Mouse (Mus musculus): Measurements from ENCODE around the gene Ppp1r14d.

Gene Ppp1r14d

GRCm38 (mm10) chr2:119229775-119230704 is at the start of gene Ppp1r14d:
Gene Ppp1r14d, minus strand, starts transcription at chr2:119229906.
- DNase-seq, result no peak

- DNase-seq, result no peak
Observed at GRCm38 (mm10) chr2:119277810-119278209, 48.1 kb upstream of the Ppp1r14d start.

- DNase-seq, result no peak
Observed at GRCm38 (mm10) chr2:119276926-119277325, 47.2 kb upstream of the Ppp1r14d start.

- DNase-seq, result no peak
Observed at GRCm38 (mm10) chr2:119274126-119274525, 44.4 kb upstream of the Ppp1r14d start.

GRCm38 (mm10) chr2:119270643-119271331 is 41.1 kb upstream of the Ppp1r14d start, which contains the start of gene Rhov:
Gene Rhov, minus strand, starts transcription at chr2:119271272.
- peak; percentile 56 to 60 for DNase-seq

GRCm38 (mm10) chr2:119270286-119270642 is 40.6 kb upstream of the Ppp1r14d start:
- no peak for DNase-seq

GRCm38 (mm10) chr2:119263813-119264212 is 34.1 kb upstream of the Ppp1r14d start:
- no peak for DNase-seq

- no peak for DNase-seq
Observed at GRCm38 (mm10) chr2:119262978-119263377, 33.3 kb upstream of the Ppp1r14d start.

GRCm38 (mm10) chr2:119261326-119261725 is 31.6 kb upstream of the Ppp1r14d start:
- no peak for DNase-seq

GRCm38 (mm10) chr2:119260518-119260917 is 30.8 kb upstream of the Ppp1r14d start:
- DNase-seq, result no peak

- DNase-seq, result no peak
Observed at GRCm38 (mm10) chr2:119254976-119255375, 25.3 kb upstream of the Ppp1r14d start.

GRCm38 (mm10) chr2:119250826-119251478 is 21.2 kb upstream of the Ppp1r14d start:
- DNase-seq, result peak; percentile 68 to 70

GRCm38 (mm10) chr2:119250377-119250776 is 20.7 kb upstream of the Ppp1r14d start:
- DNase-seq, result no peak

GRCm38 (mm10) chr2:119249592-119250061 is 19.9 kb upstream of the Ppp1r14d start:
- DNase-seq, result no peak

GRCm38 (mm10) chr2:119247904-119248303 is 18.2 kb upstream of the Ppp1r14d start:
- no peak for DNase-seq

GRCm38 (mm10) chr2:119245246-119245645 is 15.5 kb upstream of the Ppp1r14d start:
- DNase-seq, result no peak

- DNase-seq, result no peak
Observed at GRCm38 (mm10) chr2:119242548-119242947, 12.8 kb upstream of the Ppp1r14d start.

GRCm38 (mm10) chr2:119240819-119241186 is 11.1 kb upstream of the Ppp1r14d start:
- no peak for DNase-seq

GRCm38 (mm10) chr2:119240075-119240818 is 10.5 kb upstream of the Ppp1r14d start:
- no peak for DNase-seq

- DNase-seq, result no peak
Observed at GRCm38 (mm10) chr2:119238671-119239070, 9.0 kb upstream of the Ppp1r14d start.

GRCm38 (mm10) chr2:119237871-119238220 is 8.1 kb upstream of the Ppp1r14d start:
- DNase-seq, result no peak

GRCm38 (mm10) chr2:119237210-119237870 is 7.6 kb upstream of the Ppp1r14d start, which contains the start of gene Spint1:
Gene Spint1, plus strand, starts transcription at chr2:119237362.
- no peak for DNase-seq
